Mouse (Mus musculus): ENCODE results near the gene Mmab. TPM values are rescaled to one million over a fixed set of nuclear protein-coding genes. Genes with fewer than 3 reads are reported as not detected.

The Mmab gene
- total and polyA plus RNA-seq, 2 experiments from 2014 or later = 28.8 to 38.6 TPM

DNA sequence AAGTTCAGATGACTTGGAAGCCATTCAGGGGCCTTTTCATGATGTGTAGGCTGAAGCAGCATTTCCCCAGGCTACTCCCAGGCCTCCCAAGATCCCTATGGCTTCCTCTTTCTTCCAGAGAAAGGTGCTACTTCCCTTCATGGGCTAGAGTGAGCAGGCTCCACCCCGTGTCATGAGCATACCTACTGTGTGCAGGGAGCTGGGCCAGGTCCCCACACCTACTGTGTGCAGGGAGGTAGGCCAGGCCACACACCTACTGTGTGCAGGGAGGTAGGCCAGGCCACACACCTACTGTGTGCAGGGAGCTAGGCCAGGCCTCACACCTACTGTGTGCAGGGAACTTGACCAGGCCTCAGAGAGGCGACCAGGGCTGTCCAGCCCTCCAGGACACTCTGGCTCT is 20.7 kb upstream of the Mmab start:
- Histone ChIP-seq H3K36me3 (ENCODE audit: insufficient read depth, low read length) (no peaks in the 10 kb centered on the region), H3K27ac (ENCODE audit: low read depth, low read length) (no peak overlapping the region), H3K27me3 (ENCODE audit: insufficient read depth, low read length) (no peaks in the 10 kb centered on the region), H3K4me2 (ENCODE audit: low read depth, low read length, poor library complexity, severe bottlenecking) (no peak overlapping the region), H3K4me1 (ENCODE audit: insufficient read depth, low read length) (peaks cover 13% of the 10 kb centered on the region; the same call in 1 of the 2 replicates), H3K9me3 (ENCODE audit: low read length) (no peaks in the 10 kb centered on the region), H3K4me3 (ENCODE audit: low read depth, low read length) (no peak overlapping the region), H3K9ac (replicated peaks; ENCODE audit: low read length, poor library complexity, severe bottlenecking) (no peak overlapping the region)
- DNase-seq (ENCODE audit: low spot score) = no peak
- WGBS = 79% methylated on average over 2 of the region's 2 CpGs
- no peak for ATAC-seq (ENCODE audit: low FRiP score)
- TF ChIP-seq CTCF (IDR thresholded peaks at IDR 0.05) = no peak

GRCm38 (mm10) chr5:114462067-114463040 is 18.5 kb upstream of the Mmab start:
- Histone ChIP-seq H3K4me2 (ENCODE audit: low read depth, low read length, poor library complexity, severe bottlenecking) (no peak overlapping the region), H3K9ac (replicated peaks; ENCODE audit: low read length, poor library complexity, severe bottlenecking) (no peak overlapping the region), H3K4me3 (ENCODE audit: low read depth, low read length) (no peak overlapping the region), H3K27me3 (ENCODE audit: insufficient read depth, low read length) (no peaks in the 10 kb centered on the region), H3K36me3 (ENCODE audit: insufficient read depth, low read length) (no peaks in the 10 kb centered on the region), H3K27ac (ENCODE audit: low read depth, low read length) (no peak overlapping the region), H3K9me3 (ENCODE audit: low read length) (no peaks in the 10 kb centered on the region), H3K4me1 (ENCODE audit: insufficient read depth, low read length) (0 out of 2 replicates have a peak, but pooled peaks cover 7% of the 10 kb centered on the region)
- WGBS = 79% methylated on average over 23 of the region's 24 CpGs
- TF ChIP-seq CTCF (IDR thresholded peaks at IDR 0.05) = no peak
- no peak for ATAC-seq (ENCODE audit: low FRiP score)
- DNase-seq (ENCODE audit: low spot score) = no peak

DNA sequence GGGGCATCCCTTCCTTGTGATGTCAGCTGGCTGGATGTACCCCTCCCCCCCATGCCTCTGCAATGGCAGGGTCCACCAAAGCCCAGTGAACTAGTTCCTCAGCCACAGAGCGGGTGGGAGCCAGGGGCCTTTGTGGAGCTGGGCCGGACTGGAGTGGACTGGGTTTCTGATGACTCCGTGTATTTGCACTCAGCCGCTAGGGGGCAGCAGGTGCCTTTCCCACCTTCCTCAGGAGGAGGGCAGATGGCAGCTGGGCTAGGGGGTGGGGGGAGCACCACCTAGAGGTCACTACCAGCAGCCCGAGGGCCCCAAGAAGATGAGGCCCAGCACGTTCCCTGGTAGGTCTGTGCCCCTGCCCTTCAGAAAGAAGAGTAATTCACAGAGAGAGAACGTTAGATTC is 17.4 kb upstream of the Mmab start:
- Histone ChIP-seq H3K4me2 (ENCODE audit: low read depth, low read length, poor library complexity, severe bottlenecking) (no peak overlapping the region), H3K4me1 (ENCODE audit: insufficient read depth, low read length) (0 out of 2 replicates have a peak, but pooled peaks cover under 1% of the 10 kb centered on the region), H3K9ac (replicated peaks; ENCODE audit: low read length, poor library complexity, severe bottlenecking) (no peak overlapping the region), H3K27me3 (ENCODE audit: insufficient read depth, low read length) (no peaks in the 10 kb centered on the region), H3K27ac (ENCODE audit: low read depth, low read length) (no peak overlapping the region), H3K36me3 (ENCODE audit: insufficient read depth, low read length) (no peaks in the 10 kb centered on the region), H3K4me3 (ENCODE audit: low read depth, low read length) (no peak overlapping the region), H3K9me3 (ENCODE audit: low read length) (no peaks in the 10 kb centered on the region)
- DNase-seq (ENCODE audit: low spot score) (peak; percentile 73), ATAC-seq (ENCODE audit: low FRiP score) (peak; percentile 26)
- WGBS = 4% methylated on average over 7 of the region's 7 CpGs
- peak; percentile 91 for TF ChIP-seq CTCF (IDR thresholded peaks at IDR 0.05)

DNA sequence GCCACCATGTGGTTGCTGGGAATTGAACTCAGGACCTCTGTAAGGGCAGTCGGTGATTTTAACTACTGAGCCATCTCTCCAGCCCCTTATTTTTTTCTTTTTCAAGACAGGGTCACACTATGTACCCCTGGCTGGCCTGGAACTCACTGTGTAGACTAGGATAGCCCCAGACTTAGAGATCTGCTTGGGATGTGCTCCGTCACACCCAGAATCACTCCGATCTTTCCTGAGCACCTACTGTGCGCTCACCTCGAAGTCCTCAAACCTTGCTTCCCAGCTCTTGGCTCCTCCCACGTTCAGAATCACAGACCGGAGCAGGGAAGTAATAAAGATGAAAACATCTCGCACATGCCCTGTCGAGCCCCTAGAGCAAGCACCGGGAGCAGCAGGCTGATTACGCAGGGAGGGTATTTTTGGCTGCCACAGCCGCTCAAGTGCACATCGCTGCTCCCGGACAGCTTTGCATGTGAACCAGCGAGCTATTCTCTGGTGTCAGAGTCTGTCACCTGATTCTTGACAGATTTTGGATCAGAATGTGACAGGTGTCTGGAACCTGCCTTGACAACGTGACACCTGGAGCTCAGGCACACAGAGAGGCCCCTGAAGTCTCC is 13.2 kb upstream of the Mmab start:
- ATAC-seq (ENCODE audit: low FRiP score) (no peak), DNase-seq (ENCODE audit: low spot score) (no peak)
- TF ChIP-seq CTCF (IDR thresholded peaks at IDR 0.05) = no peak
- H3K9ac ChIP-seq (replicated peaks; ENCODE audit: low read length, poor library complexity, severe bottlenecking) = no peak overlapping the region
- H3K27me3 ChIP-seq (ENCODE audit: insufficient read depth, low read length) = no peaks in the 10 kb centered on the region
- no peak overlapping the region for H3K4me2 ChIP-seq (ENCODE audit: low read depth, low read length, poor library complexity, severe bottlenecking)
- no peaks in the 10 kb centered on the region for H3K4me1 ChIP-seq (ENCODE audit: insufficient read depth, low read length)
- WGBS = 76% methylated on average over 16 of the region's 16 CpGs
- H3K9me3 ChIP-seq (ENCODE audit: low read length) = no peaks in the 10 kb centered on the region
- H3K4me3 ChIP-seq (ENCODE audit: low read depth, low read length) = no peak overlapping the region
- H3K36me3 ChIP-seq (ENCODE audit: insufficient read depth, low read length) = peaks cover 15% of the 10 kb centered on the region
- no peak overlapping the region for H3K27ac ChIP-seq (ENCODE audit: low read depth, low read length)

- DNase-seq (ENCODE audit: low spot score) (peak; percentile 79), ATAC-seq (ENCODE audit: low FRiP score) (no peak)
- no peak overlapping the region for H3K4me3 ChIP-seq (ENCODE audit: low read depth, low read length)
- WGBS = 73% methylated on average over 9 of the region's 9 CpGs
- no peaks in the 10 kb centered on the region for H3K4me1 ChIP-seq (ENCODE audit: insufficient read depth, low read length)
- H3K9me3 ChIP-seq (ENCODE audit: low read length) = no peaks in the 10 kb centered on the region
- peaks cover 22% of the 10 kb centered on the region for H3K36me3 ChIP-seq (ENCODE audit: insufficient read depth, low read length)
- no peak for TF ChIP-seq CTCF (IDR thresholded peaks at IDR 0.05)
- H3K4me2 ChIP-seq (ENCODE audit: low read depth, low read length, poor library complexity, severe bottlenecking) = no peak overlapping the region
- no peak overlapping the region for H3K27ac ChIP-seq (ENCODE audit: low read depth, low read length)
- no peaks in the 10 kb centered on the region for H3K27me3 ChIP-seq (ENCODE audit: insufficient read depth, low read length)
- H3K9ac ChIP-seq (replicated peaks; ENCODE audit: low read length, poor library complexity, severe bottlenecking) = no peak overlapping the region
Observed at GRCm38 (mm10) chr5:114456287-114456686, 12.4 kb upstream of the Mmab start.

DNA sequence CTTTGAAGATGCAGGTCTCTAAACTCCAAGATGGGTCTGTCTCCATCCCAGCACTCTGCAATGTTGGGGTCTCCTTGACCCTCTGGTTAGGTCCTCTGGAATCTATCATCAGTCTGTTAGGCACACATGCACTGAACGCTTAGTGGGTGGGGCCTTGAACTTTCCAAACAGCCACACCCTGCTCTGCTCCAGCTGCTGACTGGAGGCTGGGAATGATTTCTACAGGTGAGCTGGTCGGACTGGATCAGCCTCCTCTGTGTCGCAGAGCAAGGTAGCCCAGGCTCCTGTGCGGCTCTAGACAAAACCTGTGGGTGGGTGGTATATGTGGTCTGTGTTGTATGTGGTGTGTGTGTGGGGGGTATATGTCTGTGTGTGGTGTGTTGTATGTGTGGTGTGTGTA is 5.2 kb upstream of the Mmab start:
- Histone ChIP-seq H3K27ac (ENCODE audit: low read depth, low read length) (no peak overlapping the region), H3K27me3 (ENCODE audit: insufficient read depth, low read length) (no peaks in the 10 kb centered on the region), H3K4me1 (ENCODE audit: insufficient read depth, low read length) (peaks cover 6% of the 10 kb centered on the region), H3K9ac (replicated peaks; ENCODE audit: low read length, poor library complexity, severe bottlenecking) (no peak overlapping the region), H3K9me3 (ENCODE audit: low read length) (no peaks in the 10 kb centered on the region), H3K4me3 (ENCODE audit: low read depth, low read length) (no peak overlapping the region), H3K36me3 (ENCODE audit: insufficient read depth, low read length) (peaks cover 34% of the 10 kb centered on the region), H3K4me2 (ENCODE audit: low read depth, low read length, poor library complexity, severe bottlenecking) (no peak overlapping the region)
- ATAC-seq (ENCODE audit: low FRiP score) (no peak), DNase-seq (ENCODE audit: low spot score) (no peak)
- WGBS = 86% methylated on average over 4 of the region's 4 CpGs
- TF ChIP-seq CTCF (IDR thresholded peaks at IDR 0.05) = no peak
